Mouse (Mus musculus) CH12.LX (cell line): ENCODE measurements at regions not wholly inside any gene's neighbourhood (a gene's known extent, or its start where the extent isn't known, plus 50 kb on each side); places are given as distances from the start of the nearest gene placed in this dataset.

ENCODE experiments used
- DNase-seq: peaks from one replicate; pipeline ENCODE4 v3.0.0-alpha.2; 2013; ENCODE audit errors: extremely low read depth
- H3K27ac ChIP-seq: 2 replicates; pipeline ENCODE4 v1.5.1; 2012; ENCODE audit warnings: low read depth, mild to moderate bottlenecking, control low read depth, moderate library complexity; ENCODE audit not compliant: insufficient read depth
- H3K27me3 ChIP-seq: replicated peaks from 2 replicates; pipeline ENCODE3; 2012; ENCODE audit warnings: inconsistent platforms
- H3K36me3 ChIP-seq, 2 experiments: replicated peaks in 1 of 2; 2 replicates each; pipeline versions ENCODE3 to v1.6.1; 2012; ENCODE audit warnings: inconsistent platforms in 1 of 2, low read length in 1 of 2, mild to moderate bottlenecking in 1 of 2, mixed read lengths in 1 of 2, moderate library complexity in 1 of 2; ENCODE audit not compliant: control insufficient read depth in 1 of 2, insufficient read depth in 1 of 2
- H3K4me1 ChIP-seq, 2 experiments: 2 replicates each; pipeline ENCODE4 v1.6.1; 2012; ENCODE audit warnings: inconsistent platforms in 1 of 2, moderate library complexity in 1 of 2; ENCODE audit not compliant: insufficient read depth in 2 of 2, control insufficient read depth in 1 of 2
- H3K4me2 ChIP-seq: 2 replicates; pipeline ENCODE4 v1.6.1; 2012; ENCODE audit warnings: low read depth, mild to moderate bottlenecking, control low read depth; ENCODE audit not compliant: poor library complexity, insufficient read depth, severe bottlenecking
- H3K4me3 ChIP-seq, 3 experiments: fragments of 150-350 bp in 1 of 3; sonication (generic) in 1 of 3; replicated peaks in 1 of 3; 2 replicates each; pipeline versions ENCODE3 to v1.5.1; 2011 to 2012; ENCODE audit warnings: low read depth in 2 of 3, low read length in 2 of 3, mild to moderate bottlenecking in 2 of 3, moderate library complexity in 2 of 3, control low read depth in 1 of 3, improper control_type of control experiment in 1 of 3, inconsistent platforms in 1 of 3, mixed read lengths in 1 of 3; ENCODE audit not compliant: poor library complexity in 1 of 3
- H3K79me2 ChIP-seq: replicated peaks from 2 replicates; pipeline ENCODE4 v1.6.1; 2012; ENCODE audit warnings: mild to moderate bottlenecking, moderate library complexity; ENCODE audit not compliant: control insufficient read depth, poor library complexity, insufficient read depth, severe bottlenecking; ENCODE audit errors: extremely low read depth
- H3K9ac ChIP-seq: 2 replicates; pipeline ENCODE4 v1.6.1; 2012; ENCODE audit warnings: low read depth, mild to moderate bottlenecking, control low read depth, moderate library complexity; ENCODE audit not compliant: insufficient read depth
- H3K9me3 ChIP-seq: replicated peaks from 2 replicates; pipeline ENCODE3; 2012; ENCODE audit warnings: low read length, inconsistent platforms, mixed read lengths
- CHD1 ChIP-seq: IDR thresholded peaks from 2 replicates; pipeline ENCODE4 v1.6.1; 2012; ENCODE audit warnings: low read depth, low read length, improper control_type of control experiment, inconsistent platforms
- CHD2 ChIP-seq: IDR thresholded peaks from 2 replicates; pipeline ENCODE4 v1.6.1; 2011; ENCODE audit warnings: low read length, improper control_type of control experiment
- CTCF ChIP-seq, 2 experiments: IDR thresholded peaks in 1 of 2; conservative IDR thresholded peaks in 1 of 2; 2 replicates each; pipeline ENCODE4 v1.5.1; 2011 to 2012; ENCODE audit warnings: low read depth in 2 of 2, low read length in 2 of 2, improper control_type of control experiment in 1 of 2, inconsistent platforms in 1 of 2, mild to moderate bottlenecking in 1 of 2, moderate library complexity in 1 of 2
- ELF1 ChIP-seq: IDR thresholded peaks from 2 replicates; pipeline ENCODE4 v1.6.1; 2014; ENCODE audit warnings: low read depth, mild to moderate bottlenecking, inconsistent platforms, low read length, improper control_type of control experiment
- EP300 ChIP-seq: IDR thresholded peaks from 2 replicates; pipeline ENCODE4 v1.6.1; 2011; ENCODE audit warnings: low read length, improper control_type of control experiment
- HCFC1 ChIP-seq: IDR thresholded peaks from 2 replicates; pipeline ENCODE4 v1.6.1; 2012; ENCODE audit warnings: low read depth, mild to moderate bottlenecking, inconsistent platforms, low read length, improper control_type of control experiment
- KAT2A ChIP-seq: IDR thresholded peaks from 2 replicates; pipeline ENCODE4 v1.6.1; 2012; ENCODE audit warnings: low read length, improper control_type of control experiment, inconsistent platforms; ENCODE audit not compliant: insufficient replicate concordance
- MAX ChIP-seq: IDR thresholded peaks from 2 replicates; pipeline ENCODE4 v1.6.1; 2011; ENCODE audit warnings: low read length, improper control_type of control experiment
- MAZ ChIP-seq: IDR thresholded peaks from 2 replicates; pipeline ENCODE4 v1.6.1; 2012; ENCODE audit warnings: low read depth, mild to moderate bottlenecking, inconsistent platforms, low read length, improper control_type of control experiment, moderate library complexity
- MEF2A ChIP-seq: IDR thresholded peaks from 2 replicates; pipeline ENCODE4 v1.6.1; 2014; ENCODE audit warnings: low read depth, mild to moderate bottlenecking, inconsistent platforms, low read length, improper control_type of control experiment, borderline replicate concordance
- MYC ChIP-seq: IDR thresholded peaks from 2 replicates; pipeline ENCODE4 v1.6.1; 2011; ENCODE audit warnings: low read depth, mild to moderate bottlenecking, improper control_type of control experiment, low read length
- NRF1 ChIP-seq: IDR thresholded peaks from 2 replicates; pipeline ENCODE4 v1.6.1; 2014; ENCODE audit warnings: low read depth, mild to moderate bottlenecking, inconsistent platforms, low read length, improper control_type of control experiment, moderate library complexity
- PAX5 ChIP-seq: IDR thresholded peaks from 2 replicates; pipeline ENCODE4 v1.6.1; 2012; ENCODE audit warnings: low read length, inconsistent platforms, mixed read lengths
- POLR2A ChIP-seq: IDR thresholded peaks from 2 replicates; pipeline ENCODE4 v1.6.1; 2011; ENCODE audit warnings: low read depth, mild to moderate bottlenecking, improper control_type of control experiment, low read length
- POLR2AphosphoS2 ChIP-seq: IDR thresholded peaks from 2 replicates; pipeline ENCODE4 v1.6.1; 2011; ENCODE audit warnings: low read depth, low read length, improper control_type of control experiment
- RAD21 ChIP-seq: IDR thresholded peaks from 2 replicates; pipeline ENCODE4 v1.6.1; 2011; ENCODE audit warnings: low read depth, mild to moderate bottlenecking, low read length, improper control_type of control experiment, moderate library complexity
- RCOR1 ChIP-seq: conservative IDR thresholded peaks from 2 replicates; pipeline ENCODE4 v1.6.1; 2012; ENCODE audit warnings: low read depth, mild to moderate bottlenecking, inconsistent platforms, low read length, improper control_type of control experiment
- SIN3A ChIP-seq: IDR thresholded peaks from 2 replicates; pipeline ENCODE4 v1.6.1; 2012; ENCODE audit warnings: low read length, improper control_type of control experiment, inconsistent platforms
- TCF12 ChIP-seq: IDR thresholded peaks from 2 replicates; pipeline ENCODE4 v1.6.1; 2014; ENCODE audit warnings: low read depth, mild to moderate bottlenecking, inconsistent platforms, low read length, improper control_type of control experiment
- UBTF ChIP-seq: IDR thresholded peaks from 2 replicates; pipeline ENCODE4 v1.6.1; 2012; ENCODE audit warnings: low read depth, mild to moderate bottlenecking, inconsistent platforms, low read length, improper control_type of control experiment, moderate library complexity
- ZC3H11A ChIP-seq: IDR thresholded peaks from 2 replicates; pipeline ENCODE4 v1.6.1; 2012; ENCODE audit warnings: low read depth, mild to moderate bottlenecking, inconsistent platforms, low read length, improper control_type of control experiment
- ZKSCAN1 ChIP-seq: IDR thresholded peaks from 2 replicates; pipeline ENCODE4 v1.6.1; 2012; ENCODE audit warnings: low read depth, inconsistent platforms, low read length, improper control_type of control experiment, borderline replicate concordance
- ZMIZ1 ChIP-seq: IDR thresholded peaks from 2 replicates; pipeline ENCODE4 v1.6.1; 2012; ENCODE audit warnings: low read depth, mild to moderate bottlenecking, inconsistent platforms, low read length, improper control_type of control experiment
- ZNF384 ChIP-seq: IDR thresholded peaks from 2 replicates; pipeline ENCODE4 v1.6.1; 2012; ENCODE audit warnings: low read depth, low read length, improper control_type of control experiment, inconsistent platforms
- dilution Hi-C: fragments of 300-500 bp; cut with MboI; formaldehyde crosslinking; loops from 2 replicates; pipeline ENCODE4 v1.14.3; 2020; ENCODE audit warnings: low sequenced_read_pairs; ENCODE audit not compliant: extremely low pct_unique_long_range_greater_than_20kb, extremely low pct_ligation_motif_present
- in situ Hi-C: fragments of 300-500 bp; cut with MboI; formaldehyde crosslinking; loops from 3 replicates; pipeline ENCODE4 v1.14.3; 2019; ENCODE audit warnings: low sequenced_read_pairs, low pct_ligation_motif_present, low pct_unique_long_range_greater_than_20kb, mixed read lengths

- H3K9me3 ChIP-seq = no peaks in the 10 kb centered on the region
- H3K27ac ChIP-seq = no peak overlapping the region
- no peak for TF ChIP-seq MEF2A
- no peak for TF ChIP-seq ELF1
- no peak for TF ChIP-seq NRF1
- TF ChIP-seq ZMIZ1 = no peak
- TF ChIP-seq EP300 = no peak
- no peak for TF ChIP-seq RAD21
- no peak for TF ChIP-seq ZC3H11A
- TF ChIP-seq PAX5 = no peak
- TF ChIP-seq RCOR1 = no peak
- DNase-seq = no peak
- no peak overlapping the region for H3K4me3 ChIP-seq
- no peak overlapping the region for H3K9ac ChIP-seq
- no peaks in the 10 kb centered on the region for H3K79me2 ChIP-seq
- H3K4me1 ChIP-seq = 0 out of 4 replicates have a peak, but pooled peaks cover 0 to 2% of the 10 kb centered on the region in 2 experiments
- H3K4me2 ChIP-seq = no peak overlapping the region
- no peaks in the 10 kb centered on the region for H3K27me3 ChIP-seq
- dilution Hi-C loops = no loop called here
- no peaks in the 10 kb centered on the region for H3K36me3 ChIP-seq
- in situ Hi-C loops = no loop called here
These were observed 86.2 kb downstream of the Tmx1 start for GRCm38 (mm10) chr12:70539124-70539523.

GRCm38 (mm10) chr12:70539856-70540255 is 87.0 kb downstream of the Tmx1 start:
- no peaks in the 10 kb centered on the region for H3K79me2 ChIP-seq
- in situ Hi-C loops = no loop called here
- H3K4me2 ChIP-seq = no peak overlapping the region
- H3K9me3 ChIP-seq = no peaks in the 10 kb centered on the region
- no peak overlapping the region for H3K9ac ChIP-seq
- peaks cover 3% of the 10 kb centered on the region in 2 experiments; a peak in 1 of 4 replicates for H3K4me1 ChIP-seq
- H3K27me3 ChIP-seq = no peaks in the 10 kb centered on the region
- dilution Hi-C loops = no loop called here
- no peak overlapping the region for H3K4me3 ChIP-seq
- no peak for TF ChIP-seq ZC3H11A
- no peak for TF ChIP-seq MAX
- no peak overlapping the region for H3K27ac ChIP-seq
- H3K36me3 ChIP-seq = no peaks in the 10 kb centered on the region
- no peak for DNase-seq

- H3K4me1 ChIP-seq = peaks cover 4 to 9% of the 10 kb centered on the region in 2 experiments; a peak in 2 of 4 replicates
- dilution Hi-C loops (no loop called here), in situ Hi-C loops (no loop called here)
These were observed 88.5 kb downstream of the Tmx1 start for GRCm38 (mm10) chr12:70541432-70541831.

More at GRCm38 (mm10) chr12:70541432-70541831, 88.5 kb downstream of the Tmx1 start:
- Histone ChIP-seq H3K27me3 (no peaks in the 10 kb centered on the region), H3K36me3 (no peaks in the 10 kb centered on the region), H3K79me2 (no peaks in the 10 kb centered on the region), H3K27ac (no peak overlapping the region), H3K9me3 (no peaks in the 10 kb centered on the region), H3K4me3 (no peak overlapping the region), H3K4me2 (no peak overlapping the region), H3K9ac (no peak overlapping the region)
- TF ChIP-seq SIN3A (no peak), PAX5 (no peak), TCF12 (no peak), ELF1 (no peak), CHD1 (no peak), ZKSCAN1 (no peak), MEF2A (no peak), POLR2A (no peak), UBTF (no peak), MAX (no peak), HCFC1 (no peak), MAZ (no peak), CTCF (conservative IDR thresholded peaks at IDR 0.05 in 1 of 2, IDR thresholded peaks at IDR 0.05 in 1 of 2; ENCODE audit: low read depth in 2 of 2, low read length in 2 of 2) (no peak), EP300 (no peak), POLR2AphosphoS2 (no peak), ZNF384 (no peak), CHD2 (no peak), MYC (no peak), KAT2A (no peak)
- DNase-seq = no peak
